Mouse (Mus musculus): ENCODE measurements at regions not wholly inside any gene's neighbourhood (a gene's known extent, or its start where the extent isn't known, plus 50 kb on each side); places are given as distances from the start of the nearest gene placed in this dataset.

DNA sequence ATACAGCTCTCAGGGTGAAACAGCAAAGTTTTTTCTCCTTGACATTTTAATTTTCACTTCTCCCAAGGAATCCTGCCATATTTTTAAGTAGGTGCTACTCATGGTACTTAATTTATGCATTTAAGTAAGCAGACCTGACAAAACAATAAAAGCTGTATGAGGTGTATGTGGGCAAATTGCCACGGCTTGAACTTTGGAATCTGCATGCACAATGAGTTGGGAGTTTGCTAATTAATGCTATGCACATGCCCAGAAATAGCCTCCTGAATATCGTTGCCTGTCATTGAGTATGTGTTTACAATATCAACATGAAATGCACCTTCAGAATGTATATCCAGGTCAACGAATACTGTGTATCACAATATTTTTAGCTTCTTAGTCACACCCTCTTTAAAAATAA, 498.9 kb downstream of the Olfm4 start:
- no peaks in the 10 kb centered on the region for H3K9me3 ChIP-seq (ENCODE audit: control insufficient read depth, low read length)
- no peaks in the 10 kb centered on the region for H3K27me3 ChIP-seq (ENCODE audit: control insufficient read depth, insufficient read depth, low read length)
- no peaks in the 10 kb centered on the region for H3K4me1 ChIP-seq (ENCODE audit: control insufficient read depth, insufficient read depth, low read length)
- no peak for ATAC-seq (ENCODE audit: low FRiP score, low TSS enrichment)
- no peak overlapping the region for H3K4me2 ChIP-seq (ENCODE audit: low read length)
- H3K27ac ChIP-seq (replicated peaks; ENCODE audit: low read depth, low read length) = no peak overlapping the region
- H3K36me3 ChIP-seq (ENCODE audit: control insufficient read depth, insufficient read depth, low read length) = no peaks in the 10 kb centered on the region
- no peak overlapping the region for H3K4me3 ChIP-seq (replicated peaks; ENCODE audit: low read depth, low read length)
- WGBS = 80% methylated on average over 3 of the region's 3 CpGs
- H3K9ac ChIP-seq (replicated peaks; ENCODE audit: low read length) = no peak overlapping the region
- DNase-seq = no peak

DNA sequence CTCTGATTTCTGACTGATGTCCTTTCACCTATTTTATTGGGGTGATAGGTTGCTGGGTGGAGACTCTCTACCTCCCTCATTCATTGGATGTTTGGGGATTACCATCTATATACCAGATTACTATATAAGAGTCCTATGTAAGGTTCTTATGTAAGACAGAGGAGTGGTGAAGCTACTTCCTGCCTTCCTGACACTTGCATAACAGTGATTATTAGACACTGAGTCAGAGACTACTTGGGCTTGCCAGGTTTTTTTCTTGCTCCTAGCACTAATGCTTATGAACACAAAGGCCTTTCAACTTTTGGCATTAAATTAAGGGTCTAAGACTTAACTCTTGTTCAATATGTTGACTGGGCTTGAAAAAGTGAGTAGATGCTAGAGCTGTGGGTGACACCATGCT, 500.4 kb downstream of the Olfm4 start:
- no peak for ATAC-seq (ENCODE audit: low FRiP score, low TSS enrichment)
- Histone ChIP-seq H3K4me3 (replicated peaks; ENCODE audit: low read depth, low read length) (no peak overlapping the region), H3K36me3 (ENCODE audit: control insufficient read depth, insufficient read depth, low read length) (no peaks in the 10 kb centered on the region), H3K27ac (replicated peaks; ENCODE audit: low read depth, low read length) (no peak overlapping the region), H3K4me1 (ENCODE audit: control insufficient read depth, insufficient read depth, low read length) (no peaks in the 10 kb centered on the region), H3K9me3 (ENCODE audit: control insufficient read depth, low read length) (no peaks in the 10 kb centered on the region), H3K27me3 (ENCODE audit: control insufficient read depth, insufficient read depth, low read length) (no peaks in the 10 kb centered on the region), H3K9ac (replicated peaks; ENCODE audit: low read length) (no peak overlapping the region), H3K4me2 (ENCODE audit: low read length) (no peak overlapping the region)
- no peak for DNase-seq

DNA sequence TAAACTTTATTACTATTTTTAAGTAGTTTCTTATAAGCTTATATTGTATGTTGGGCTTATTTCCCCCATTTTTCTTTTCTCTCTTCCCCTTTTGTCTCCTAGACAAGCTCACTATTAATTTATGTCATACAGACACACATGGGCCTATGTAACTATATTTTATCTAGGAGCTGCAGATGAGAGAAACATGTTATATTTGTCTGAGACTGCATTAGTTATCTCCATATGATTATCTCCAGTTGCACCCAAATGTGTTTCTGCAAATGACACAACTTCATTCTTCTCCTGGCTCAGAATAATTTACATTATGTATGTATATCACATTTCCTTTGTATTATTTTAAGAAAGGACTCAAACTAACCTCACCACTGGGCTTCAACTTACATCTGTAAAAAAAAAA, 501.3 kb downstream of the Olfm4 start:
- Histone ChIP-seq H3K9me3 (ENCODE audit: control insufficient read depth, low read length) (no peaks in the 10 kb centered on the region), H3K4me2 (ENCODE audit: low read length) (no peak overlapping the region), H3K27me3 (ENCODE audit: control insufficient read depth, insufficient read depth, low read length) (no peaks in the 10 kb centered on the region), H3K4me1 (ENCODE audit: control insufficient read depth, insufficient read depth, low read length) (no peaks in the 10 kb centered on the region), H3K27ac (replicated peaks; ENCODE audit: low read depth, low read length) (no peak overlapping the region), H3K9ac (replicated peaks; ENCODE audit: low read length) (no peak overlapping the region), H3K4me3 (replicated peaks; ENCODE audit: low read depth, low read length) (no peak overlapping the region), H3K36me3 (ENCODE audit: control insufficient read depth, insufficient read depth, low read length) (no peaks in the 10 kb centered on the region)
- ATAC-seq (ENCODE audit: low FRiP score, low TSS enrichment) = no peak
- DNase-seq = no peak

DNA sequence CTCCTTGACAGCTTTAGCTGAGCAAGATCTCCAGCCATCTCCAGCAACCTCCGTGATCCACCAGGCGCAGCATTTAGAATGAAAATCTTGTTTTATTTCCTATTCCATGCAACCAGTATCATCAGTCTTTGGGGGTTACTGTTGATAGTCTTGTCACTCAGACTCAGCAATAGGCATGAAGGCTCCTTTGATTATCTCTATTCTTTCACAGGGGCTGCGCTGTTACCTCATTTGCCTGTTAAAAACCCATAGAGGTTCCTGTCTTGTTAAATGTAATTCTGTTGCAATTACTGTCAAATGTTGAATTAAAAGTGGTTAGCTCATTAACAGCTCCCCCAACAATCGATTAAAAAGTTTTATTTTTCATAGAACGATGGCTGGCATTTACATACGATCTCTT, 502.7 kb downstream of the Olfm4 start:
- Histone ChIP-seq H3K4me3 (replicated peaks; ENCODE audit: low read depth, low read length) (no peak overlapping the region), H3K9ac (replicated peaks; ENCODE audit: low read length) (no peak overlapping the region), H3K4me1 (ENCODE audit: control insufficient read depth, insufficient read depth, low read length) (no peaks in the 10 kb centered on the region), H3K27me3 (ENCODE audit: control insufficient read depth, insufficient read depth, low read length) (no peaks in the 10 kb centered on the region), H3K27ac (replicated peaks; ENCODE audit: low read depth, low read length) (no peak overlapping the region), H3K9me3 (ENCODE audit: control insufficient read depth, low read length) (no peaks in the 10 kb centered on the region), H3K36me3 (ENCODE audit: control insufficient read depth, insufficient read depth, low read length) (no peaks in the 10 kb centered on the region), H3K4me2 (ENCODE audit: low read length) (no peak overlapping the region)
- ATAC-seq (ENCODE audit: low FRiP score, low TSS enrichment) (no peak), DNase-seq (no peak)
- 87% methylated on average over 6 of the region's 6 CpGs for WGBS

DNA sequence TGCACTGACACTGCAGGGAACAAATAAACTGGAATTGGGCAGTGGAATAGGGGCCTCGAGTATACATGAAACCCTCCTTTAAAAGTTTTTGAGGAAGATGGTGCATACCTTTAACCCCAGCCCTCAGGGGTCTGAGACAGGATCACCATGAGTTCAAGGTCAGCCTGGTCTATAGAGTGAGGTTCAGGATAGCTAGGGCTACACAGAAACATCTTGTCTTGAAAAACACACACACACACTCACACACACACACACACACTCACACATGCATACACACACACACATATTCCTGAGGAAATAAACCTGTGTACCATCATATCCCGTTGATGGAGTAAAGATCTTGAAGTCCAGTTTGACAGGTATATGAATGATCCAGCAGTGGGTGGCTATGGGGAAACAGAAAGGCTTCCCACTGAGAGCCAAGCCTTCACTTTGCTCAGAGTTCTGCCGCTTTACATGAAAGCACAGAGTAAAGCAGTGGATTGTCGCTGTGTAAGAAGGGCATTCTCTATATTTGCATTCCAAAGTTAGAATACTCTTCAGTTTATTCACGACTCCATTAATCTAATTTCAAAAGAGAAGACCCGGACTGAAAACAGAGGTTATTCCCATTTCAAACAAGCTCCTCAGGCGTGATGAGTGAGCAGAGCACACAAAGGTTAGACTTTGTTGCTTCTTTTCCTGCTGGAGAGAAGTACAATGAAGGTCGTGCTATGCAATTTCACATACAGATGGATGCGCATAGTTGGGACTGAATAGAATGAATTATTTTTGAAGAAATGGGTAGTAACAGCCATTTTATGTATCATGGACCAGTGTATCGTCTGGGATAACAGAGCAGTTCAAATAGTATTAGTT, 508.4 kb downstream of the Olfm4 start:
- H3K9ac ChIP-seq (replicated peaks; ENCODE audit: low read length) = no peak overlapping the region
- 30% methylated on average over 10 of the region's 10 CpGs for WGBS
- no peaks in the 10 kb centered on the region for H3K36me3 ChIP-seq (ENCODE audit: control insufficient read depth, insufficient read depth, low read length)
- H3K4me3 ChIP-seq (replicated peaks; ENCODE audit: low read depth, low read length) = no peak overlapping the region
- ATAC-seq (ENCODE audit: low FRiP score, low TSS enrichment) (no peak), DNase-seq (peak; percentile 25)
- no peak overlapping the region for H3K4me2 ChIP-seq (ENCODE audit: low read length)
- H3K4me1 ChIP-seq (ENCODE audit: control insufficient read depth, insufficient read depth, low read length) = no peaks in the 10 kb centered on the region
- no peaks in the 10 kb centered on the region for H3K27me3 ChIP-seq (ENCODE audit: control insufficient read depth, insufficient read depth, low read length)
- no peak overlapping the region for H3K27ac ChIP-seq (replicated peaks; ENCODE audit: low read depth, low read length)
- no peaks in the 10 kb centered on the region for H3K9me3 ChIP-seq (ENCODE audit: control insufficient read depth, low read length)

DNA sequence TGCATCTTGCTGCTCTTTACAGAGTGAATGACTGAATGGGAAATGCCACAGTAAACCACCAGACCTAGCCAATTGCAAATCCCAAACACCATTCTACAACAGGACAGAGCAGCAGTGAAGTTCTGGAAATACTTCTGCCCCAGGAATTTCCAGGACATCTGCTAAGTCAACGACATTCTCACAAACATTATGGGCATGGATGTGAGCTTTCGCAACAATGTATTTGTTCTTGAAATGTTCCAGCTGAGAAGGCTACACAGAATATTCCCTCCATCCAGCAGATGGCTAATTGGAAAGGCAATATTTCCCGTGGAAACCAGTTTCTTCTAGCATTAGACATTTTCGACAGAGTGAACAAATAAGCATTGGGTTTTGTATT, 509.0 kb downstream of the Olfm4 start:
- H3K9ac ChIP-seq (replicated peaks; ENCODE audit: low read length) = no peak overlapping the region
- no peaks in the 10 kb centered on the region for H3K9me3 ChIP-seq (ENCODE audit: control insufficient read depth, low read length)
- ATAC-seq (ENCODE audit: low FRiP score, low TSS enrichment) (no peak), DNase-seq (no peak)
- no peak overlapping the region for H3K27ac ChIP-seq (replicated peaks; ENCODE audit: low read depth, low read length)
- H3K27me3 ChIP-seq (ENCODE audit: control insufficient read depth, insufficient read depth, low read length) = no peaks in the 10 kb centered on the region
- 82% methylated on average over 4 of the region's 4 CpGs for WGBS
- H3K36me3 ChIP-seq (ENCODE audit: control insufficient read depth, insufficient read depth, low read length) = no peaks in the 10 kb centered on the region
- H3K4me1 ChIP-seq (ENCODE audit: control insufficient read depth, insufficient read depth, low read length) = no peaks in the 10 kb centered on the region
- H3K4me2 ChIP-seq (ENCODE audit: low read length) = no peak overlapping the region
- H3K4me3 ChIP-seq (replicated peaks; ENCODE audit: low read depth, low read length) = no peak overlapping the region

DNA sequence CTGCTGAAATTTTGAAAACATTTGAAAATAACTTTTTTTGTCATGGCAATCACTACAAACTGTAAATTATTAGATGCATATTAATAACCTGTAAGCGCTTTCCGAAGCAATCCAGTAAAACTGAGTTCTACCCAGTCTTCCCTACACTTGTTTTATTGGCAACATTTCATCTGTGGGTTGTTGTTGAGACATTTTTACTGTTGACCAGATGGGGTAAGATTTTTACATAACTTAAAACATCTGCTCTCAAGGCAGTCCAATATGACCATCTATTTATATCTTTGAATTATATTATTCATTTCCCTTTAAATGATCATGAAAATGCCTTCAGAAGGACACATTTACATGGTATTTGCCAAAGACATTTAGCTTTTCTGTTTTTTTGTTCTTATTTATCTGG, 520.5 kb downstream of the Olfm4 start:
- Histone ChIP-seq H3K4me2 (ENCODE audit: low read length) (no peak overlapping the region), H3K9me3 (ENCODE audit: control insufficient read depth, low read length) (no peaks in the 10 kb centered on the region), H3K4me1 (ENCODE audit: control insufficient read depth, insufficient read depth, low read length) (no peaks in the 10 kb centered on the region), H3K9ac (replicated peaks; ENCODE audit: low read length) (no peak overlapping the region), H3K27me3 (ENCODE audit: control insufficient read depth, insufficient read depth, low read length) (no peaks in the 10 kb centered on the region), H3K4me3 (replicated peaks; ENCODE audit: low read depth, low read length) (no peak overlapping the region), H3K27ac (replicated peaks; ENCODE audit: low read depth, low read length) (no peak overlapping the region), H3K36me3 (ENCODE audit: control insufficient read depth, insufficient read depth, low read length) (no peaks in the 10 kb centered on the region)
- no peak for DNase-seq
- ATAC-seq (ENCODE audit: low FRiP score, low TSS enrichment) = no peak
- 97% methylated on average over 2 of the region's 2 CpGs for WGBS

DNA sequence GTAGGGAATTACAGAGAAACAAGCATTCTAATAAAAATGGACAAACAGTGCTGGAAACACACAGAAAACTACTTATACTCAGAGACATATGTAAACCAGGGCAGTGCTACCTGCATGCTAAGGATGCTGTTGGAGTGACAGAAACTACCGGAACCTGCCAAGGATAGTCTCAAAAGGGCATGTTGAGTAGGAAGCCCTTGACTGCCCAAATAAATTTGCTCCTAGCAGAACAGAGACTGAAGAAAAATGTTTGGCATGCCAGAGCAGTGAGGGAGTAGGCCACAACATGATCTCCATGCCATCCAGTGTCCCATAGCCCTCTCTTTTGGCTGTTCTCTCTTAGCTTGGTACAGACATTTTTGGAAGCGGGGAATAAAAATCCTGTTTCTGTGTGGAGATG, 532.7 kb downstream of the Olfm4 start:
- H3K4me1 ChIP-seq (ENCODE audit: control insufficient read depth, insufficient read depth, low read length) = no peaks in the 10 kb centered on the region
- no peaks in the 10 kb centered on the region for H3K9me3 ChIP-seq (ENCODE audit: control insufficient read depth, low read length)
- no peak overlapping the region for H3K4me2 ChIP-seq (ENCODE audit: low read length)
- WGBS = 97% methylated on average over 2 of the region's 2 CpGs
- DNase-seq (no peak), ATAC-seq (ENCODE audit: low FRiP score, low TSS enrichment) (no peak)
- H3K27me3 ChIP-seq (ENCODE audit: control insufficient read depth, insufficient read depth, low read length) = no peaks in the 10 kb centered on the region
- H3K9ac ChIP-seq (replicated peaks; ENCODE audit: low read length) = no peak overlapping the region
- H3K36me3 ChIP-seq (ENCODE audit: control insufficient read depth, insufficient read depth, low read length) = no peaks in the 10 kb centered on the region
- H3K4me3 ChIP-seq (replicated peaks; ENCODE audit: low read depth, low read length) = no peak overlapping the region
- H3K27ac ChIP-seq (replicated peaks; ENCODE audit: low read depth, low read length) = no peak overlapping the region

DNA sequence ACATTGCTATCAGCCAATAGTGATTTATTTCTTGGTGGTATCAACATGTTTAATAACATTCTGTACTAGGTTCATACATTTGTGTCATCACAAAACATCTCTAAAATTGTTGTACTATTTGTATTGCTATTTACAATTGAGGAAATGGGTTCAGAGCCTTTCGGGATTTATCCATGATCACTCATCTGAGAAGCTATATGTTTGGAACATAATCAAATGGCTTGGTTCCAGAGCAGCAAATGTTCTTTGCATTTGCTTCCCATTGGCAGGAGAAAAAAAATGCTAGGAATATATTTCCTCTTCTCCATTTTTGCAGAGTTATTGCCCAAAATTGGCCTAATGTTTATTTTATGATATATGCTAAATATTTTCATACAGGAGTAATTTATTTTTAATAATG, 537.3 kb downstream of the Olfm4 start:
- Histone ChIP-seq H3K9ac (replicated peaks; ENCODE audit: low read length) (no peak overlapping the region), H3K27ac (replicated peaks; ENCODE audit: low read depth, low read length) (no peak overlapping the region), H3K27me3 (ENCODE audit: control insufficient read depth, insufficient read depth, low read length) (peaks cover 6% of the 10 kb centered on the region), H3K4me2 (ENCODE audit: low read length) (no peak overlapping the region), H3K4me1 (ENCODE audit: control insufficient read depth, insufficient read depth, low read length) (no peaks in the 10 kb centered on the region), H3K4me3 (replicated peaks; ENCODE audit: low read depth, low read length) (no peak overlapping the region), H3K9me3 (ENCODE audit: control insufficient read depth, low read length) (no peaks in the 10 kb centered on the region), H3K36me3 (ENCODE audit: control insufficient read depth, insufficient read depth, low read length) (no peaks in the 10 kb centered on the region)
- no peak for ATAC-seq (ENCODE audit: low FRiP score, low TSS enrichment)
- 76% methylated on average over 1 of the region's 1 CpGs for WGBS
- DNase-seq = no peak

Measured in midbrain, embryonic 14.5 days (tissue).